Mouse (Mus musculus) embryonic facial prominence, embryonic 11.5 days (tissue): ENCODE results near the gene Grb7. TPM values are rescaled to one million over a fixed set of nuclear protein-coding genes. Genes with fewer than 3 reads are reported as not detected.

ENCODE experiments used
- ATAC-seq: fragments of 200-750 bp; cut with Nextera tagmentation; replicated peaks from 2 replicates; pipeline ENCODE4 v1.8.0; 2017; ENCODE audit warnings: low read depth; ENCODE audit not compliant: insufficient number of reproducible peaks, low FRiP score, low TSS enrichment
- DNase-seq: peaks from one replicate; pipeline ENCODE4 v3.0.0-alpha.2; 2015; ENCODE audit warnings: low spot score
- H3K27ac ChIP-seq: fragments of 300-500 bp; sonication (generic); replicated peaks from 2 replicates; pipeline ENCODE4 v1.5.1; 2014; ENCODE audit warnings: mild to moderate bottlenecking, low read depth, low read length, control low read depth
- H3K27me3 ChIP-seq: fragments of 300-500 bp; sonication (generic); 2 replicates; pipeline ENCODE4 v1.6.1; 2014; ENCODE audit warnings: mild to moderate bottlenecking, low read length, moderate library complexity, mixed read lengths; ENCODE audit not compliant: control insufficient read depth, insufficient read depth
- H3K36me3 ChIP-seq: fragments of 300-500 bp; sonication (generic); replicated peaks from 2 replicates; pipeline ENCODE4 v1.6.1; 2014; ENCODE audit warnings: low read depth, mild to moderate bottlenecking, low read length, moderate library complexity, mixed read lengths; ENCODE audit not compliant: control insufficient read depth, insufficient read depth
- H3K4me1 ChIP-seq: fragments of 300-500 bp; sonication (generic); 2 replicates; pipeline ENCODE4 v1.6.1; 2014; ENCODE audit warnings: low read length, mixed read lengths; ENCODE audit not compliant: control insufficient read depth, insufficient read depth
- H3K4me2 ChIP-seq: fragments of 300-500 bp; sonication (generic); 2 replicates; pipeline ENCODE4 v1.6.1; 2014; ENCODE audit warnings: low read depth, mild to moderate bottlenecking, control low read depth, low read length, moderate library complexity
- H3K4me3 ChIP-seq: fragments of 300-500 bp; sonication (generic); 2 replicates; pipeline ENCODE4 v1.5.1; 2014; ENCODE audit warnings: low read depth, low read length, control low read depth
- H3K9ac ChIP-seq: fragments of 300-500 bp; sonication (generic); replicated peaks from 2 replicates; pipeline ENCODE4 v1.6.1; 2014; ENCODE audit warnings: mild to moderate bottlenecking, control low read depth, low read length
- H3K9me3 ChIP-seq: fragments of 300-500 bp; sonication (generic); replicated peaks from 2 replicates; pipeline ENCODE4 v1.6.1; 2016; ENCODE audit warnings: mild to moderate bottlenecking, low read length, inconsistent platforms, mixed read lengths; ENCODE audit not compliant: control insufficient read depth
- WGBS: fragments of 180-500 bp; shearing (Covaris S2); extraction: QIAGEN DNeasy Blood & Tissue Kit; methylation state at CpG from one replicate; pipeline ENCODE4 v1.1.7; 2014; 5-methylcytosine and 5-hydroxymethylcytosine counted together
- polyA plus RNA-seq: library from polyadenylated mRNA; unstranded; fragments of >200 nt; fragmentation: Nextera tagmentation; extraction: Ambion mirVana; gene quantifications from 2 replicates; pipeline ENCODE4 v1.2.1, GENCODE M21; 2014

The Grb7 gene
- polyA plus RNA-seq, 1 experiment from 2014 or later = 8.5 TPM

DNA sequence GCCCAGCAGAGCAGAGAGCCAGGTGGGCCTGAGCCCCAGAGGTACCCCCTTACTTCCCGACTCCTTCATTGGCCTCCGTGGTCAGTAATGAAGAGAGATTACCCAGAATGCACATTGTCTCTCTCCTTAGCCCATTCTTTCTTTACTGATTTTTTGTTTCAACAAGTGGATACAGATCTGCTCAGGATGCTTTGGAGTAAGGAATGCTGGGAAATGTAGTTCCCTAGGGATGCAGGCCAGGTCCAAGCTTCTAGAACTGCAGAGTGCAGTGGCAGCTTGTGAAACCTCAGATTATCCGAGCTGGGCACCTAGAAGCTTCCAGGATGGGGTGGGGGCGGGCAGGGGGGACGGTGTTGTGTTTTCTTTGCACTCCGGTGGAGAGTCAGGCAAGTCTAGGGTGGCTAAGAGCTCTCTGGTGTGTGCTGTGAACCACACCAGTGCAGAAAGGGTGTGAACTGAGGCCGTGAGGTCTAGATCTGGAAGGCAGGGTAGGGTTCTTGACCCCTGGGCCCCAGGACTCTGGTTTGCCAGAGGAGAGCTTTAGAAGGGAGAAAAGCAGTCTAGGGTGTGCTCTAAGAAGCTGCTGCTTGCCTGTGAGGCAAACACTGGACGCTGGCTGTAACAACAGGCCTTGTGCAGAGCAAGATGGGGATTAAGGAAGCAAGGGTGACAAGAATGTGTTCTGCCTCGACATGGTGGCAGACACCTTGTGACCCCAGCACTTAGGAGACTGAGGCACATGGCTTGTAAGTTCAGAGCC, 14.3 kb upstream of the Grb7 start:
- Histone ChIP-seq H3K9ac (no peak overlapping the region), H3K27ac (no peak overlapping the region), H3K27me3 (no peaks in the 10 kb centered on the region), H3K4me2 (no peak overlapping the region), H3K4me1 (no peaks in the 10 kb centered on the region), H3K36me3 (no peaks in the 10 kb centered on the region; the same call in 1 of the 2 replicates), H3K4me3 (no peak overlapping the region), H3K9me3 (no peaks in the 10 kb centered on the region)
- WGBS = 81% methylated on average over 9 of the region's 9 CpGs
- DNase-seq (no peak), ATAC-seq (no peak)

DNA sequence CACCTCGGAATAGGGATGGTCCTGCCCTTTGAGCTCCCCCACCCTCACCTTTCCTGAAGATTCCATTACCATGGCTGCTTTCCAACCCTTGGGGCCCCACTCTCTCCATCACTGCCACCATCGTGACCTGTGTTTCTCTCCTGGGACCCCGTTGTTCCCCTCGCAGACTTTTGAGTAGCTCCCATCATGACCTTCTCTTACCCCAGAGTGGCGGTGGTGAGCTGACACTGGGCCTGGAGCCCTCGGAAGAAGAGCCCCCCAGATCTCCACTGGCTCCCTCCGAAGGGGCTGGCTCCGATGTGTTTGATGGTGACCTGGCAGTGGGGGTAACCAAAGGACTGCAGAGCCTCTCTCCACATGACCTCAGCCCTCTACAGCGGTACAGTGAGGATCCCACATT, 10.5 kb upstream of the Grb7 start:
- Histone ChIP-seq H3K4me2 (no peak overlapping the region), H3K36me3 (no peaks in the 10 kb centered on the region; the same call in 1 of the 2 replicates), H3K4me1 (no peaks in the 10 kb centered on the region; the same call in 1 of the 2 replicates), H3K9me3 (no peaks in the 10 kb centered on the region), H3K4me3 (no peak overlapping the region), H3K27ac (no peak overlapping the region), H3K9ac (no peak overlapping the region), H3K27me3 (no peaks in the 10 kb centered on the region)
- ATAC-seq = no peak
- 89% methylated on average over 9 of the region's 9 CpGs for WGBS
- DNase-seq = no peak

DNA sequence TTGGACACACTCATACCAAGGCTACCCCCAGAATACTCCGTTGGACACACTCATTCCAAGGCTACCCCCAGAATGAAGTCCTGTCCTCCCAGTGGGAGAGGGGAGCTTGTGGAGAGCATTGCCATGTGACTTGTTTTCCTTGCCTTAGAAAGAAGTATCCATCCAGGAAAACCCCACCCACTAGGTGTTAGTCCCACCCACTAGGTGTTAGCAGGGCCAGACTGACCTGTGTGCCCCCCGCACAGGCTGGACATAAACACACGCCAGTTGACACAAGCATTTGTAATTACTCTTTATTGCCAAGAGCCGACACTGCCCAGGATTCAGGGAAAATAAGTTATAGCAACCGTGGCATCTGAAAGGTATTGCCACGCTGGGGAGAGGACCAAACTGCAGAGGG, 8.8 kb upstream of the Grb7 start:
- DNase-seq (no peak), ATAC-seq (no peak)
- H3K4me3 ChIP-seq = no peak overlapping the region
- no peak overlapping the region for H3K27ac ChIP-seq
- 83% methylated on average over 6 of the region's 6 CpGs for WGBS
- H3K9ac ChIP-seq = no peak overlapping the region
- no peak overlapping the region for H3K4me2 ChIP-seq
- no peaks in the 10 kb centered on the region for H3K27me3 ChIP-seq
- H3K4me1 ChIP-seq = no peaks in the 10 kb centered on the region; the same call in 1 of the 2 replicates
- H3K36me3 ChIP-seq = no peaks in the 10 kb centered on the region; the same call in 1 of the 2 replicates
- no peaks in the 10 kb centered on the region for H3K9me3 ChIP-seq

DNA sequence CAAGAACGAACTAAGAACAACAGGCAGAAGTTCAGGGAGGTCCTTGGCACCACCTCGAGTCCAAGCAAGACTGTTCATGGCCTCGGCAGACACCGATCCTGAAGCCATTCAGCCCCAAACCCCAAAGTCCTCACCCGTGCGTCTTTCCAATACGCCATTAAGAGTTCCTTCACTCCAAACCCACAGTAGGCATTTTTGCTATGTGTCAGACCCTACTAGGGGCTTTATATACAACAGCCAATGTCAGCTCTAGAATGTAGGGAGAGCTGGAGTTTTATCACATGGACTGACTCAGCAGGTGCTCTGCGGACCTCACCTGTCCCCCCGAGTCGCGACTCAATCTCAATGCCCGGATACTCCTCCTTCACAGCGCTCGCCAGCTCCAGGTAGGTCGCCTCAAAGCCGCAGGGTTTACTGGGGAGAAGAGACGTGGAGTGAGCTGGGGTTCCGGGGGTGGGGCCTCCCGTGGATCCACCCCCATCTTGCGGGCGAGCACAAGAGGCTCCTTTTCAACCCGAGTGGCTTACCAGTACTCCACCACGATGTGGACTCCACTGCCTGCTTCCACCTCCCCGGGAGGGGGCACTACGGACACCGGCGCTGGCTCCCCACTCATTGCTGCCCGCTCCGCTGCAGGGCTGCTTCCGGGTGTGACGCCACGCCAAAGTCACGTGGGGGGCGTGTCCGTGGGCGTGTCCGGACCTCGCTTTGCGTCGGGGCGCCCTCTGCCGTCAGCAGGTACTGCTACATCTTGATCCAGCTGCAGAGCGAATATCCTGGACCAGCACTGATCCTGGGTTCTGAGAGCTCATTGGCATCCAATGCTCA, 7.6 kb upstream of the Grb7 start, which contains the start of gene Mien1:
Gene Mien1, minus strand, starts transcription at position 661 of the 828 bp plus-strand sequence.
- ATAC-seq = peak; percentile 89
- Histone ChIP-seq H3K27ac (peak within 1 kb of the TSS; percentile 1; the same call in 1 of the 2 replicates), H3K27me3 (no peaks in the 10 kb centered on the region), H3K4me1 (no peaks in the 10 kb centered on the region; the same call in 1 of the 2 replicates), H3K9ac (peak within 1 kb of the TSS; percentile 40), H3K9me3 (no peaks in the 10 kb centered on the region), H3K4me3 (peak within 1 kb of the TSS; percentile 51), H3K36me3 (no peaks in the 10 kb centered on the region; the same call in 1 of the 2 replicates), H3K4me2 (peak within 1 kb of the TSS; percentile 82)
- WGBS = 4% methylated on average over 43 of the region's 43 CpGs
- DNase-seq = peak; percentile 92

DNA sequence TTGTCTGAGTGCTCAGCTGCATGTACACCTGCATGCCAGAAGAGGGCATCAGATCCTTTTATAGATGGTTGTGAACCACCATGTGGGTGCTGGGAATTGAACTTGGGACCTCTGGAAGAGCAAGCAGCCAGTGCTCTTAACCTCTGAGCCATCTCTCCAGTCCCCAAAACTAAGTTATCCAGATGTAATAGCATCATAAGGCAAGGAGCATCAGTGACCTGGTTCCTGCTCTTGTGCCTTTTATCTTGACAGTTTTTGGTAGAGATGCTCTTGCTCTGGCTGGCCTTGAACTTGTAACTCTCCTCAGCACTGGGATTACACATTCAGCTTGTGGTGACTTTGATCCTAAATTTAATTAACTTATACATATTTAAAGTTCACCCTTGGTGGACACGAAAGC, 2.5 kb upstream of the Grb7 start:
- ATAC-seq (no peak), DNase-seq (no peak)
- Histone ChIP-seq H3K9ac (no peak overlapping the region), H3K4me1 (no peaks in the 10 kb centered on the region; the same call in 1 of the 2 replicates), H3K4me2 (no peak overlapping the region), H3K9me3 (no peaks in the 10 kb centered on the region), H3K4me3 (no peak overlapping the region), H3K36me3 (no peaks in the 10 kb centered on the region), H3K27ac (no peak overlapping the region), H3K27me3 (peaks cover 13% of the 10 kb centered on the region)
- 94% methylated on average over 1 of the region's 1 CpGs for WGBS

DNA sequence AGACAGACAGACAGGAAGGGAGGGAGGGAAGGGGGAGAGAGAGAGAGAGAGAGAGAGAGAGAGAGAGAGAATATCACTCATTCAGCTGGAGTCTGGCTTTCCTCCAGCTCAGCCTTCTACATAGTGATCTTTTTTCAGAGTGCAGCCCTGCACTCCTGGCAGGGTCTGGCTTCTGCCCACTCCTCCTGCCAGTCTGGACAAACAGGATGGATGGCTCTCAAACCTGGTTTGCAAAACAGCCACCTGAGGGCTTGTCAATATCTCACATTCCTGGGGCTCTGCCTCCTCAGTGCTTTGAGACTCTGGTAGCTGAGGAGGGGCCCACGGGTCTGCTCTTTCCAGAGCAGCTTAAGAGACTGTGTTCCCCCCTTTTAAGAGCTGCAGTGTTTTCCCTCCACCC, 956 bp upstream of the Grb7 start:
- no peaks in the 10 kb centered on the region; the same call in 1 of the 2 replicates for H3K4me1 ChIP-seq
- H3K36me3 ChIP-seq = no peaks in the 10 kb centered on the region
- no peaks in the 10 kb centered on the region for H3K9me3 ChIP-seq
- peaks cover 14% of the 10 kb centered on the region for H3K27me3 ChIP-seq
- no peak overlapping the region for H3K27ac ChIP-seq
- no peak overlapping the region for H3K9ac ChIP-seq
- no peak overlapping the region for H3K4me2 ChIP-seq
- ATAC-seq (no peak), DNase-seq (no peak)
- no peak overlapping the region for H3K4me3 ChIP-seq
- WGBS = 55% methylated on average over 1 of the region's 1 CpGs

DNA sequence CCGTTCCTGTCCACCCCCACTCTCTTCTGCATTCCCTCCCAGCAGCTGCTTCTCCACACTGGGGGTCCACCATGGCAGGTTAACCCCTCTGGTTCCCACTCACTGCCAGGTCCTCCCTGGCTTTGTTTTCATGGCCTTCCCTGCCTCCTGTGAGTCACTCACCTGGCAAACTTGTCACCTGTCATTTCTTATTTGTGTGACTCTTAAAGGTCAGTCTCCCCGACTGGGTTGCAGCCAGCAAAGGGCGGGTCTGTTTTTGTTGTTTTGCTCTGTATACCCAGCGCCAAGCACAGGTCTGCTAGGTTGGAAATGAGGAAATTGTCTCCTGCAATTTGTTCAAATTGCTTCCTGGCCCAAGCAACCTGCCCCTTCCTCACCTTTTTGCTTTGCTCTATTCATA, 515 bp upstream of the Grb7 start:
- DNase-seq = no peak
- Histone ChIP-seq H3K27ac (no peak overlapping the region), H3K36me3 (no peaks in the 10 kb centered on the region), H3K4me1 (no peaks in the 10 kb centered on the region; the same call in 1 of the 2 replicates), H3K4me3 (no peak overlapping the region), H3K4me2 (no peak overlapping the region), H3K27me3 (peaks cover 14% of the 10 kb centered on the region), H3K9ac (no peak overlapping the region), H3K9me3 (no peaks in the 10 kb centered on the region)
- WGBS = 46% methylated on average over 4 of the region's 4 CpGs
- ATAC-seq = no peak
